20 mouse cellular contexts compared by ENCODE assay signal in the genomic region with DNA sequence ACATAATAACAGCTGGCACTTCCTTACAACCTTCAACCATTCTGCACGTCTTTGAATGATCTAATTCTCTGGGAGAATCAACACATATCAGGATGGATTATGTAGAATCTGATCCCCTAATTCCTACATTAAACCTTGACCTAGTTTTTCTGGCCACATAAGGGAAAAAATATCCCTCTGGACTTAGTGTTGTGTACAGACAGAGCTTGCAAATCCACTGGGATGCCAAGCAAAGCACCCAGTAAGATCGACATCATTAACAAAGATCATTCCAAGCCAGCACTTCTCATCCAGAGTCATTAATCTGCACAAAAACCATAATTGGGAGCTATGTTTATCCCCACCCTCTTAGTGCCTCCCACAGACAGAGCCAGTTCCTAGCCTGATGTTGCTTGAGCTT.
DNase-seq lines count a peak whose midpoint lies in the region; ATAC-seq and TF ChIP-seq lines count a peak whose summit lies in the region.
"Had no signal": no experiment of that assay in that cellular context is flagged by ENCODE, and none has a peak within 500 bp of the region (broad histone marks: within the 10 kb centered on the region; RNA-seq: fewer than 3 reads in every experiment).

No protein-coding gene starts in this region.

- H3K27ac ChIP-seq in stomach, postnatal 0 days (replicated peaks), result no peak overlapping the region
- H3K27ac ChIP-seq in midbrain, embryonic 14.5 days (replicated peaks; ENCODE audit: low read depth, low read length), result no peak overlapping the region
- H3K27ac ChIP-seq: embryonic facial prominence, embryonic 13.5 days; embryonic facial prominence, embryonic 15.5 days; forebrain, embryonic 13.5 days; forebrain, embryonic 15.5 days had no signal

- H3K27me3 ChIP-seq in stomach, postnatal 0 days (ENCODE audit: control insufficient read depth, insufficient read depth, low read length), result no peaks in the 10 kb centered on the region
- H3K27me3 ChIP-seq in midbrain, embryonic 14.5 days (ENCODE audit: control insufficient read depth, insufficient read depth, low read length), result no peaks in the 10 kb centered on the region
- H3K27me3 ChIP-seq: embryonic facial prominence, embryonic 13.5 days; embryonic facial prominence, embryonic 15.5 days; forebrain, embryonic 13.5 days; forebrain, embryonic 15.5 days had no signal

- H3K4me3 ChIP-seq in stomach, postnatal 0 days (ENCODE audit: low read depth, low read length), result no peak overlapping the region
- no peak overlapping the region for H3K4me3 ChIP-seq in midbrain, embryonic 14.5 days (replicated peaks; ENCODE audit: low read depth, low read length)
- H3K4me3 ChIP-seq: embryonic facial prominence, embryonic 13.5 days; embryonic facial prominence, embryonic 15.5 days; erythroblast, embryonic 14.5 days; forebrain, embryonic 13.5 days; forebrain, embryonic 15.5 days had no signal

- TF ChIP-seq CTCF in stomach, postnatal 0 days (IDR thresholded peaks at IDR 0.05; ENCODE audit: low read depth), result no peak

- H3K36me3 ChIP-seq in stomach, postnatal 0 days (ENCODE audit: control insufficient read depth, insufficient read depth, low read length), result no peaks in the 10 kb centered on the region
- H3K36me3 ChIP-seq in midbrain, embryonic 14.5 days (ENCODE audit: control insufficient read depth, insufficient read depth, low read length), result no peaks in the 10 kb centered on the region
- H3K36me3 ChIP-seq: embryonic facial prominence, embryonic 13.5 days; embryonic facial prominence, embryonic 15.5 days; forebrain, embryonic 15.5 days had no signal

- H3K4me1 ChIP-seq in stomach, postnatal 0 days (replicated peaks; ENCODE audit: control insufficient read depth, insufficient read depth), result no peaks in the 10 kb centered on the region
- H3K4me1 ChIP-seq in midbrain, embryonic 14.5 days (ENCODE audit: control insufficient read depth, insufficient read depth, low read length), result no peaks in the 10 kb centered on the region
- H3K4me1 ChIP-seq: embryonic facial prominence, embryonic 13.5 days; embryonic facial prominence, embryonic 15.5 days; forebrain, embryonic 13.5 days; forebrain, embryonic 15.5 days had no signal

- no peak for TF ChIP-seq EP300 in stomach, postnatal 0 days (optimal IDR thresholded peaks at IDR 0.05)

- peak; percentile 40 for DNase-seq in retina, adult 2 months (ENCODE audit: low read depth, low spot score)
- DNase-seq in retina, embryonic 14.5 days (ENCODE audit: low spot score), result peak; percentile 5
- peak; percentile 70 for DNase-seq in retina, postnatal 7 days (ENCODE audit: low read depth, low spot score)
- DNase-seq in stomach, postnatal 0 days (ENCODE audit: low spot score), result no peak
- DNase-seq in midbrain, embryonic 14.5 days, result no peak
- DNase-seq in embryo, embryonic 11 days, result no peak
- no peak for DNase-seq in cerebellum, adult 18-20 months
- DNase-seq: adrenal gland, adult 2 months; adrenal gland, postnatal 10 days; adrenal gland, postnatal 25 days; cerebellum, adult 11 months; cerebellum, adult 2 months; cerebellum, adult 9-10 months; cerebellum, postnatal 25 days; forebrain, postnatal 0 days had no signal

- H3K4me2 ChIP-seq in stomach, postnatal 0 days (replicated peaks; ENCODE audit: low read depth), result no peak overlapping the region
- no peak overlapping the region for H3K4me2 ChIP-seq in midbrain, embryonic 14.5 days (ENCODE audit: low read length)
- H3K4me2 ChIP-seq: embryonic facial prominence, embryonic 13.5 days; embryonic facial prominence, embryonic 15.5 days; forebrain, embryonic 13.5 days; forebrain, embryonic 15.5 days had no signal

- peak; percentile 54; the same call in 1 of the 2 replicates for ATAC-seq in stomach, postnatal 0 days (ENCODE audit: low FRiP score, low TSS enrichment)
- no peak for ATAC-seq in midbrain, embryonic 14.5 days (ENCODE audit: low FRiP score, low TSS enrichment)
- ATAC-seq: forebrain, embryonic 13.5 days; forebrain, embryonic 15.5 days; forebrain, postnatal 0 days had no signal

- no peaks in the 10 kb centered on the region for H3K9me3 ChIP-seq in stomach, postnatal 0 days (ENCODE audit: control insufficient read depth, low read length)
- no peaks in the 10 kb centered on the region for H3K9me3 ChIP-seq in midbrain, embryonic 14.5 days (ENCODE audit: control insufficient read depth, low read length)
- H3K9me3 ChIP-seq: embryonic facial prominence, embryonic 13.5 days; embryonic facial prominence, embryonic 15.5 days; forebrain, embryonic 13.5 days; forebrain, embryonic 15.5 days had no signal

- H3K9ac ChIP-seq in stomach, postnatal 0 days (ENCODE audit: low read length), result no peak overlapping the region
- H3K9ac ChIP-seq in midbrain, embryonic 14.5 days (replicated peaks; ENCODE audit: low read length), result no peak overlapping the region
- H3K9ac ChIP-seq: embryonic facial prominence, embryonic 13.5 days; embryonic facial prominence, embryonic 15.5 days; forebrain, embryonic 13.5 days; forebrain, embryonic 15.5 days; forebrain, postnatal 0 days had no signal

- WGBS in stomach, postnatal 0 days, result 35% methylated on average over 2 of the region's 2 CpGs
- 76% methylated on average over 2 of the region's 2 CpGs for WGBS in midbrain, embryonic 14.5 days

Comparison
In these comparisons a context has a peak if more than half of its experiments do, and no peak if none do; other contexts are left out.
1. DNase-seq: peak in retina, adult 2 months (single experiment), retina, embryonic 14.5 days (single experiment) and retina, postnatal 7 days (single experiment); none in stomach, postnatal 0 days (single experiment), midbrain, embryonic 14.5 days (single experiment), embryo, embryonic 11 days (single experiment) and cerebellum, adult 18-20 months (0 of 2).